Mouse (Mus musculus): ENCODE results near the gene Arel1. TPM values are rescaled to one million over a fixed set of nuclear protein-coding genes. Genes with fewer than 3 reads are reported as not detected.

Arel1 gene
- total and polyA plus RNA-seq, 2 experiments = 21.0 to 22.4 TPM

DNA sequence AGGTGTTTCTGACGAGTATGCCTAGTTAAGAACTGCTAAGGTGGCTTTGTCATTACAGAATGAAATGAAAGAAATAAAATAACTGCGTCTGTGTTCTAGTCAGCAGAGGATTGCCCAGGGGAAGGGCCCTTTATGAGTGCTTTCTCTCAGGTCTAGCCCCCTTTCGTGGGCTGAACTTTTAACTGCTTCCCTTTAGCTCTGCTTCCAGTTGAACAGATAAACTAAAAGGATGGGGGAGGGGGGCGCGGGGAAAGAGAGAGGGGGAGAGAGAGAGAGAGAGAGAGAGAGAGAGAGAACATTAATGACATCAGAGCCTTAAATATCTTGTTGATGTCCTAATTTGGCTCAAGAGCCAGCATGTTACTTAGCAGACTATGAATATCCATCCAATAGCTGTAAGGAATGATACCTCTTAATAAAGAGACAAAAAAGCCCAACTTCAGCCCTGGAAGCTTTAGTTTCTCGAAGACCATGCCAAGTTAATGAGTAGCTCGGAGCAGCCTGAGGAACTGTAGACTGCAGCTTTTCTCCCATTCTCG lies 48.8 kb downstream of the Arel1 start:
- no peak overlapping the region for H3K4me3 ChIP-seq (ENCODE audit: insufficient read depth, low read depth, low read length)
- no peaks in the 10 kb centered on the region for H3K27me3 ChIP-seq (ENCODE audit: control insufficient read depth, insufficient read depth, low read length)
- no peaks in the 10 kb centered on the region; the same call in 1 of the 2 replicates for H3K4me1 ChIP-seq (ENCODE audit: control insufficient read depth, insufficient read depth, low read length)
- WGBS = 88% methylated on average over 8 of the region's 8 CpGs
- no peak for DNase-seq (ENCODE audit: extremely low read depth, low read depth, low spot score)
- no peak for TF ChIP-seq CTCF (IDR thresholded peaks at IDR 0.05; ENCODE audit: low read depth, low read length)
- TF ChIP-seq POLR2A (IDR thresholded peaks at IDR 0.05; ENCODE audit: extremely low read depth, insufficient read depth, low read length) = no peak
- H3K27ac ChIP-seq (replicated peaks; ENCODE audit: insufficient read depth, low read depth, low read length) = no peak overlapping the region
- H3K79me2 ChIP-seq (ENCODE audit: control insufficient read depth, insufficient read depth, low read length) = no peaks in the 10 kb centered on the region
- peaks cover 55% of the 10 kb centered on the region for H3K36me3 ChIP-seq (ENCODE audit: control insufficient read depth, insufficient read depth, low read length)
- H3K9ac ChIP-seq (ENCODE audit: low read depth, low read length) = no peak overlapping the region

DNA sequence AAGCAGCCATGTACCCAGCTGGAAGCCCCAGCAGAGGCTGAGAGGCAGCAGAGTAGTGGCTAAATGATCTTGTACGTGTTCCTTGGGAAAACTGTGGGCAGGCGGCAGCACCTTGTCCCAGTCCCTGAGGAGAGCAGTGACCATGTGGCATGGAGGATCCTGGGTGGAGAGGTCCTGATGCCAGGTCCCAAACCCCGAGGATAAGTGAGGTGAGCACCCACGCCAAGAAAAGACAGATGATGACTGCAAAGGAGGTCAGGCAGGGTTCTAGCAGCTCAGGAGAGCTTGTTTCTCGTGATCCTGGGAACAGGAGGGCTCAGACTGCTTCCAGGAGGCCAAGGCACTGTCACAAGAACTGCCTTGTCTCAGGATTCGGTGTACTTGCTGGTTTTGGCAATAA lies 51.9 kb downstream of the Arel1 start:
- no peak overlapping the region for H3K4me3 ChIP-seq (ENCODE audit: insufficient read depth, low read depth, low read length)
- H3K79me2 ChIP-seq (ENCODE audit: control insufficient read depth, insufficient read depth, low read length) = no peaks in the 10 kb centered on the region
- H3K27ac ChIP-seq (replicated peaks; ENCODE audit: insufficient read depth, low read depth, low read length) = no peak overlapping the region
- peaks cover 29% of the 10 kb centered on the region for H3K36me3 ChIP-seq (ENCODE audit: control insufficient read depth, insufficient read depth, low read length)
- TF ChIP-seq POLR2A (IDR thresholded peaks at IDR 0.05; ENCODE audit: extremely low read depth, insufficient read depth, low read length) (no peak), CTCF (IDR thresholded peaks at IDR 0.05; ENCODE audit: low read depth, low read length) (no peak)
- DNase-seq (ENCODE audit: extremely low read depth, low read depth, low spot score) = no peak
- WGBS = 96% methylated on average over 6 of the region's 6 CpGs
- no peak overlapping the region for H3K9ac ChIP-seq (ENCODE audit: low read depth, low read length)
- no peaks in the 10 kb centered on the region for H3K27me3 ChIP-seq (ENCODE audit: control insufficient read depth, insufficient read depth, low read length)
- H3K4me1 ChIP-seq (ENCODE audit: control insufficient read depth, insufficient read depth, low read length) = no peaks in the 10 kb centered on the region; the same call in 1 of the 2 replicates

DNA sequence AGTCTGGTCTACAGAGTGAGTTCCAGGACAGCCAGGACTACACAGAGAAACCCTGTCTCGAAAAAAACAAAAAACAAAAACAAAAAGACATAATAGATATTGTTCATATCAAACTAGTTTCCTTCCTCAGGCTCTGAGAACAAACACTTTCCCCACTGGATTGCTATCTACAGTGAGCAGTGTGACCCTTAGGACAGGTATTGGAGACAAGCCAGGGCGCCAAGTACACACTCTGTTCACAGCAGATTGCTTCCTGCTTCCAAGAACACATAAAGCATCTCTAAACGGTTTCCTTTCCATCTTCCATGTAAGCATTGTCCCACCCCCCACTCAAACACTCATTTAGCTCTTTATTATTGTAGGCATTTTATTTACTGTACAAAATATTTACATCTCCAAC lies 52.9 kb downstream of the Arel1 start:
- Histone ChIP-seq H3K4me3 (ENCODE audit: insufficient read depth, low read depth, low read length) (no peak overlapping the region), H3K36me3 (ENCODE audit: control insufficient read depth, insufficient read depth, low read length) (peaks cover 22% of the 10 kb centered on the region), H3K9ac (ENCODE audit: low read depth, low read length) (no peak overlapping the region), H3K79me2 (ENCODE audit: control insufficient read depth, insufficient read depth, low read length) (no peaks in the 10 kb centered on the region), H3K27ac (replicated peaks; ENCODE audit: insufficient read depth, low read depth, low read length) (no peak overlapping the region), H3K27me3 (ENCODE audit: control insufficient read depth, insufficient read depth, low read length) (no peaks in the 10 kb centered on the region), H3K4me1 (ENCODE audit: control insufficient read depth, insufficient read depth, low read length) (no peaks in the 10 kb centered on the region; the same call in 1 of the 2 replicates)
- 64% methylated on average over 3 of the region's 3 CpGs for WGBS
- no peak for DNase-seq (ENCODE audit: extremely low read depth, low read depth, low spot score)
- TF ChIP-seq POLR2A (IDR thresholded peaks at IDR 0.05; ENCODE audit: extremely low read depth, insufficient read depth, low read length) (no peak), CTCF (IDR thresholded peaks at IDR 0.05; ENCODE audit: low read depth, low read length) (no peak)

DNA sequence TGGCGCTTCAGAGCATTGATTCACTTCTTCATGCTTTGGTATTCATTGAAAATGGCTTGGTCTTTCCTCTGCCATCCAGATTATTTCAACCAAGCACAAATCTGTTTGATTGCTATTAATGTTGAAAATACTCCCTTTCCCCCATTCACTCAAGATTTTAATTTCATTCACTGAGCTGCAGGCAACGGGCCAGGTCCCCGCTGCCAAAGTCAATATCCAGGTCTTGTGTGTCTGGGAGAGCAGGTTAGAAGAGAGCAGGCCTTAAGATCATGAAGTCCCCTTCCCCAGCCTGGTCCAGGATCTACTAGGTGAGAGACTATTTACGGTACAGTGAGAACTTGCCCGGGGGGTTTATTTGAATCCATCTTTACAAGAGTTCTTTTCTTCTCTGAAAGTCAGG lies 55.7 kb downstream of the Arel1 start:
- peak; percentile 20 for DNase-seq (ENCODE audit: extremely low read depth, low read depth, low spot score)
- Histone ChIP-seq H3K79me2 (ENCODE audit: control insufficient read depth, insufficient read depth, low read length) (no peaks in the 10 kb centered on the region), H3K36me3 (ENCODE audit: control insufficient read depth, insufficient read depth, low read length) (peaks cover 3% of the 10 kb centered on the region; the same call in 1 of the 2 replicates), H3K4me3 (ENCODE audit: insufficient read depth, low read depth, low read length) (no peak overlapping the region), H3K9ac (ENCODE audit: low read depth, low read length) (no peak overlapping the region), H3K27ac (replicated peaks; ENCODE audit: insufficient read depth, low read depth, low read length) (no peak overlapping the region), H3K4me1 (ENCODE audit: control insufficient read depth, insufficient read depth, low read length) (no peaks in the 10 kb centered on the region; the same call in 1 of the 2 replicates), H3K27me3 (ENCODE audit: control insufficient read depth, insufficient read depth, low read length) (no peaks in the 10 kb centered on the region)
- WGBS = 82% methylated on average over 5 of the region's 5 CpGs
- TF ChIP-seq CTCF (IDR thresholded peaks at IDR 0.05; ENCODE audit: low read depth, low read length) (no peak), POLR2A (IDR thresholded peaks at IDR 0.05; ENCODE audit: extremely low read depth, insufficient read depth, low read length) (no peak)

DNA sequence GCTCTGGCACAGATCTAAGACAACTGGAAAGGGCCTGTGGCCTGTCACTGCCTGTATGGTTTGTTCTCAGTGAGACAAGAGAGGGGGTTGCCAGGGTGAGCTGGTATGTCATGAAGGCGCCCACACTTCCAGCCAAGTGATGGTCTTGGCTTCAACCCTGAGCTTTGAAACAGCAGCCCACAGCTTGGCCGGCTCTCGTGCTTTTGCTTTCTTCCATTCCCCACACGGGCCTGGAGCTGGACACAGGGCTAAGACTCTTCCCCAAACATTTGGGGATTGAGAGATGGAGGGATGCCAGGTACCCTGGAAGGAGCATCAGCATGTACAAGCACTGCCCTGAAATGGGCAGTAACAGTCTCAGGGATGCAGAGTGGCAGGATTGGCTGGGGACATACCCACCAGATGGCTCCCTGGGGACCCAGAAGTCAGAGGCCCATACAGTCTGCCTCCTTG lies 58.0 kb downstream of the Arel1 start:
- Histone ChIP-seq H3K27me3 (ENCODE audit: control insufficient read depth, insufficient read depth, low read length) (no peaks in the 10 kb centered on the region), H3K4me3 (ENCODE audit: insufficient read depth, low read depth, low read length) (no peak overlapping the region), H3K27ac (replicated peaks; ENCODE audit: insufficient read depth, low read depth, low read length) (no peak overlapping the region), H3K9ac (ENCODE audit: low read depth, low read length) (no peak overlapping the region), H3K79me2 (ENCODE audit: control insufficient read depth, insufficient read depth, low read length) (no peaks in the 10 kb centered on the region), H3K4me1 (ENCODE audit: control insufficient read depth, insufficient read depth, low read length) (no peaks in the 10 kb centered on the region; the same call in 1 of the 2 replicates), H3K36me3 (ENCODE audit: control insufficient read depth, insufficient read depth, low read length) (peaks cover 1% of the 10 kb centered on the region; the same call in 1 of the 2 replicates)
- 87% methylated on average over 4 of the region's 4 CpGs for WGBS
- TF ChIP-seq POLR2A (IDR thresholded peaks at IDR 0.05; ENCODE audit: extremely low read depth, insufficient read depth, low read length) (no peak), CTCF (IDR thresholded peaks at IDR 0.05; ENCODE audit: low read depth, low read length) (no peak)
- no peak for DNase-seq (ENCODE audit: extremely low read depth, low read depth, low spot score)

DNA sequence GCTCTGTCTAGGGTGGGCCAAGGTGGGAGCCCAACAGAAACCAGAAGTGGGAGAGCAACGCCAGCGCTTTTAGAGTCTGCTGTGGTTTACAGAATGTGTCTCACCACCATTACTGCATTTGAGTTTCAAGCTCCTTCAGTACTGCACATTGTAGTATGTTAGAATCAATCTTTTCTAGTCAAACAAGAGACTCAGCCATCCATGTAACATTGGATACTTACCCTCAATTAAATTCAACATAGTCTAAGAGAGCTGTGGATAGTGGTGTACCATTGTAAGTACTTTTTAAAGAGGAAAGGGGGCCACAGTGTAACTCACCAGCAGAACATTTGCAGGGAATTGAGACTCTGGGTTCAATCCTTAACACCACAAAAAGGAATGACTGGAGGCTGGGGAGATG lies 59.1 kb downstream of the Arel1 start:
- H3K9ac ChIP-seq (ENCODE audit: low read depth, low read length) = no peak overlapping the region
- TF ChIP-seq CTCF (IDR thresholded peaks at IDR 0.05; ENCODE audit: low read depth, low read length) (no peak), POLR2A (IDR thresholded peaks at IDR 0.05; ENCODE audit: extremely low read depth, insufficient read depth, low read length) (no peak)
- no peaks in the 10 kb centered on the region for H3K4me1 ChIP-seq (ENCODE audit: control insufficient read depth, insufficient read depth, low read length)
- no peaks in the 10 kb centered on the region for H3K36me3 ChIP-seq (ENCODE audit: control insufficient read depth, insufficient read depth, low read length)
- H3K27me3 ChIP-seq (ENCODE audit: control insufficient read depth, insufficient read depth, low read length) = no peaks in the 10 kb centered on the region
- no peaks in the 10 kb centered on the region for H3K79me2 ChIP-seq (ENCODE audit: control insufficient read depth, insufficient read depth, low read length)
- H3K27ac ChIP-seq (replicated peaks; ENCODE audit: insufficient read depth, low read depth, low read length) = no peak overlapping the region
- no peak overlapping the region for H3K4me3 ChIP-seq (ENCODE audit: insufficient read depth, low read depth, low read length)
- 93% methylated on average over 2 of the region's 2 CpGs for WGBS
- no peak for DNase-seq (ENCODE audit: extremely low read depth, low read depth, low spot score)
